Mouse (Mus musculus) cerebellum, adult 2 months (tissue): ENCODE results near the gene Agbl1.

Experiments
- CTCF ChIP-seq: fragments of 200-500 bp; IDR thresholded peaks from 2 replicates; pipeline ENCODE4 v1.5.1; 2011; ENCODE audit warnings: low read depth, mild to moderate bottlenecking, control low read depth, low read length, moderate library complexity, borderline replicate concordance; ENCODE audit not compliant: insufficient read depth
- POLR2A ChIP-seq: fragments of 200-500 bp; IDR thresholded peaks from 2 replicates; pipeline ENCODE4 v1.6.1; 2011; ENCODE audit warnings: low read length, control low read depth, borderline replicate concordance; ENCODE audit not compliant: insufficient read depth

- TF ChIP-seq CTCF (no peak), POLR2A (no peak)
Measured at GRCm38 (mm10) chr7:76407930-76408557, 178.4 kb downstream of the Agbl1 start.
